Mouse (Mus musculus) heart, embryonic 14.5 days (tissue): ENCODE results near the gene Zfhx3. TPM values are rescaled to one million over a fixed set of nuclear protein-coding genes. Genes with fewer than 3 reads are reported as not detected.

Source experiments
- ATAC-seq: fragments of 200-750 bp; cut with Nextera tagmentation; 2 replicates; pipeline ENCODE4 v1.8.0; 2017; ENCODE audit warnings: low read depth, moderate TSS enrichment; ENCODE audit not compliant: insufficient number of reproducible peaks, insufficient read depth, low FRiP score
- H3K27ac ChIP-seq, 2 experiments: fragments of 200-500 bp in 1 of 2; fragments of 300-500 bp in 1 of 2; sonication (generic) in 1 of 2; replicated peaks in 1 of 2; 2 replicates each; pipeline ENCODE4 v1.5.1; 2012 to 2014; ENCODE audit warnings: low read depth in 2 of 2, low read length in 2 of 2, control low read depth in 1 of 2, mild to moderate bottlenecking in 1 of 2, mixed read lengths in 1 of 2; ENCODE audit not compliant: control insufficient read depth in 1 of 2, insufficient read depth in 1 of 2
- H3K27me3 ChIP-seq: fragments of 300-500 bp; sonication (generic); 2 replicates; pipeline ENCODE4 v1.6.1; 2014; ENCODE audit warnings: mild to moderate bottlenecking, low read length, control low read depth; ENCODE audit not compliant: control insufficient read depth, insufficient read depth
- H3K36me3 ChIP-seq: fragments of 300-500 bp; sonication (generic); 2 replicates; pipeline ENCODE4 v1.6.1; 2014; ENCODE audit warnings: mild to moderate bottlenecking, control low read depth, low read length, mixed read lengths; ENCODE audit not compliant: control insufficient read depth, insufficient read depth
- H3K4me1 ChIP-seq, 2 experiments: fragments of 200-500 bp in 1 of 2; fragments of 300-500 bp in 1 of 2; sonication (generic) in 1 of 2; 2 replicates each; pipeline ENCODE4 v1.6.1; 2012 to 2014; ENCODE audit warnings: low read length in 2 of 2, control low read depth in 1 of 2, mixed read lengths in 1 of 2; ENCODE audit not compliant: control insufficient read depth in 2 of 2, insufficient read depth in 2 of 2
- H3K4me2 ChIP-seq: fragments of 300-500 bp; sonication (generic); 2 replicates; pipeline ENCODE4 v1.6.1; 2014; ENCODE audit warnings: mild to moderate bottlenecking, low read length
- H3K4me3 ChIP-seq, 2 experiments: fragments of 200-500 bp in 1 of 2; fragments of 300-500 bp in 1 of 2; sonication (generic) in 1 of 2; 2 replicates each; pipeline ENCODE4 v1.5.1; 2012 to 2014; ENCODE audit warnings: low read length in 2 of 2, mild to moderate bottlenecking in 2 of 2, control low read depth in 1 of 2, low read depth in 1 of 2, moderate library complexity in 1 of 2; ENCODE audit not compliant: control insufficient read depth in 1 of 2, insufficient read depth in 1 of 2
- H3K9ac ChIP-seq: fragments of 300-500 bp; sonication (generic); 2 replicates; pipeline ENCODE4 v1.6.1; 2014; ENCODE audit warnings: mild to moderate bottlenecking, low read length
- H3K9me3 ChIP-seq: fragments of 300-500 bp; sonication (generic); 2 replicates; pipeline ENCODE4 v1.6.1; 2016; ENCODE audit warnings: low read length, control low read depth; ENCODE audit not compliant: control insufficient read depth
- WGBS: fragments of 180-500 bp; shearing (Covaris S2); extraction: QIAGEN DNeasy Blood & Tissue Kit; methylation state at CpG from one replicate; pipeline ENCODE4 v1.1.7; 2014; 5-methylcytosine and 5-hydroxymethylcytosine counted together
- polyA plus RNA-seq: library from polyadenylated mRNA; unstranded; fragments of >200 nt; fragmentation: Nextera tagmentation; extraction: Ambion mirVana; gene quantifications from 2 replicates; pipeline ENCODE4 v1.2.1, GENCODE M21; 2014

The Zfhx3 gene
- polyA plus RNA-seq, 1 experiment from 2014 or later: 6.4 TPM

- no peak overlapping the region for H3K4me3 ChIP-seq
- H3K9ac ChIP-seq: no peak overlapping the region
- WGBS: 95% methylated on average over 3 of the region's 3 CpGs
- no peak overlapping the region for H3K4me2 ChIP-seq
- H3K4me1 ChIP-seq: peaks cover 18 to 26% of the 10 kb centered on the region in 2 experiments
- no peak overlapping the region for H3K27ac ChIP-seq
- no peaks in the 10 kb centered on the region for H3K27me3 ChIP-seq
- H3K9me3 ChIP-seq: peaks cover 2% of the 10 kb centered on the region; the same call in 1 of the 2 replicates
- ATAC-seq: no peak
- H3K36me3 ChIP-seq: no peaks in the 10 kb centered on the region
Observed at GRCm38 (mm10) chr8:108870371-108870770, 927.9 kb downstream of the Zfhx3 start.

GRCm38 (mm10) chr8:108875722-108876121, 933.3 kb downstream of the Zfhx3 start:
- no peaks in the 10 kb centered on the region for H3K4me1 ChIP-seq
- no peak overlapping the region for H3K9ac ChIP-seq
- no peaks in the 10 kb centered on the region for H3K36me3 ChIP-seq
- no peak overlapping the region for H3K4me2 ChIP-seq
- peaks cover 2% of the 10 kb centered on the region; the same call in 1 of the 2 replicates for H3K9me3 ChIP-seq
- H3K27me3 ChIP-seq: no peaks in the 10 kb centered on the region
- H3K4me3 ChIP-seq: no peak overlapping the region
- no peak for ATAC-seq
- no peak overlapping the region for H3K27ac ChIP-seq
- WGBS: 78% methylated on average over 5 of the region's 5 CpGs

GRCm38 (mm10) chr8:108880101-108880500, 937.7 kb downstream of the Zfhx3 start:
- no peak for ATAC-seq
- Histone ChIP-seq H3K4me2 (no peak overlapping the region), H3K4me1 (peaks cover 3 to 5% of the 10 kb centered on the region in 2 experiments; a peak in 2 of 4 replicates), H3K9ac (no peak overlapping the region), H3K36me3 (no peaks in the 10 kb centered on the region), H3K27me3 (no peaks in the 10 kb centered on the region), H3K4me3 (no peak overlapping the region), H3K9me3 (no peaks in the 10 kb centered on the region), H3K27ac (no peak overlapping the region)
- WGBS: 81% methylated on average over 6 of the region's 6 CpGs

GRCm38 (mm10) chr8:108881336-108881735, 938.9 kb downstream of the Zfhx3 start:
- no peak overlapping the region for H3K9ac ChIP-seq
- no peak overlapping the region for H3K27ac ChIP-seq
- no peak for ATAC-seq
- H3K27me3 ChIP-seq: no peaks in the 10 kb centered on the region
- H3K4me1 ChIP-seq: peaks cover 3 to 5% of the 10 kb centered on the region in 2 experiments; a peak in 3 of 4 replicates
- no peaks in the 10 kb centered on the region for H3K9me3 ChIP-seq
- WGBS: 92% methylated on average over 7 of the region's 7 CpGs
- no peaks in the 10 kb centered on the region for H3K36me3 ChIP-seq
- H3K4me2 ChIP-seq: no peak overlapping the region
- no peak overlapping the region for H3K4me3 ChIP-seq

GRCm38 (mm10) chr8:108882073-108882472, 939.6 kb downstream of the Zfhx3 start:
- 73% methylated on average over 9 of the region's 9 CpGs for WGBS
- H3K9ac ChIP-seq: no peak overlapping the region
- no peaks in the 10 kb centered on the region for H3K27me3 ChIP-seq
- H3K9me3 ChIP-seq: no peaks in the 10 kb centered on the region
- no peak overlapping the region for H3K4me3 ChIP-seq
- no peak overlapping the region for H3K4me2 ChIP-seq
- no peak for ATAC-seq
- no peak overlapping the region for H3K27ac ChIP-seq
- H3K36me3 ChIP-seq: no peaks in the 10 kb centered on the region
- H3K4me1 ChIP-seq: peaks cover 6 to 10% of the 10 kb centered on the region in 2 experiments

GRCm38 (mm10) chr8:108883381-108883780, 940.9 kb downstream of the Zfhx3 start:
- Histone ChIP-seq H3K9me3 (no peaks in the 10 kb centered on the region), H3K27ac (no peak overlapping the region), H3K36me3 (no peaks in the 10 kb centered on the region), H3K4me3 (no peak overlapping the region), H3K9ac (no peak overlapping the region), H3K27me3 (no peaks in the 10 kb centered on the region), H3K4me1 (peaks cover 8 to 10% of the 10 kb centered on the region in 2 experiments), H3K4me2 (no peak overlapping the region)
- ATAC-seq: no peak
- WGBS: 47% methylated on average over 6 of the region's 6 CpGs

- Histone ChIP-seq H3K4me2 (no peak overlapping the region), H3K27ac (no peak overlapping the region), H3K9ac (no peak overlapping the region), H3K27me3 (no peaks in the 10 kb centered on the region), H3K36me3 (no peaks in the 10 kb centered on the region), H3K9me3 (no peaks in the 10 kb centered on the region), H3K4me3 (no peak overlapping the region), H3K4me1 (peaks cover 17 to 18% of the 10 kb centered on the region in 2 experiments)
- 67% methylated on average over 4 of the region's 4 CpGs for WGBS
- ATAC-seq: no peak
Observed at GRCm38 (mm10) chr8:108884947-108885346, 942.5 kb downstream of the Zfhx3 start.

- Histone ChIP-seq H3K27ac (no peak overlapping the region), H3K4me3 (no peak overlapping the region), H3K9ac (0 out of 2 replicates have a peak overlapping the region, but pooled peaks have one; percentile 46), H3K4me2 (no peak overlapping the region), H3K9me3 (no peaks in the 10 kb centered on the region), H3K27me3 (no peaks in the 10 kb centered on the region), H3K4me1 (peaks cover 18 to 19% of the 10 kb centered on the region in 2 experiments), H3K36me3 (no peaks in the 10 kb centered on the region)
- WGBS: 66% methylated on average over 14 of the region's 14 CpGs
- ATAC-seq: no peak
Observed at GRCm38 (mm10) chr8:108885450-108885849, 943.0 kb downstream of the Zfhx3 start.
